Mouse (Mus musculus) forebrain, embryonic 10.5 days (tissue): Measurements from ENCODE around the gene Vwf. TPM values are rescaled to one million over a fixed set of nuclear protein-coding genes. Genes with fewer than 3 reads are reported as not detected.

Experiments used
- DNase-seq: peaks from one replicate; pipeline ENCODE4 v3.0.0-alpha.2; 2017; ENCODE audit warnings: low spot score; ENCODE audit errors: extremely low spot score
- H3K27ac ChIP-seq: fragments of 300-500 bp; sonication (generic); 2 replicates; pipeline ENCODE4 v1.5.1; 2016; ENCODE audit warnings: mild to moderate bottlenecking
- H3K27me3 ChIP-seq: fragments of 300-500 bp; sonication (generic); 2 replicates; pipeline ENCODE4 v1.6.1; 2016; ENCODE audit warnings: mild to moderate bottlenecking; ENCODE audit not compliant: poor library complexity, severe bottlenecking
- H3K36me3 ChIP-seq: fragments of 300-500 bp; sonication (generic); replicated peaks from 2 replicates; pipeline ENCODE4 v1.6.1; 2016; ENCODE audit warnings: mild to moderate bottlenecking, moderate library complexity
- H3K4me1 ChIP-seq: fragments of 300-500 bp; sonication (generic); 2 replicates; pipeline ENCODE4 v1.6.1; 2016
- H3K4me3 ChIP-seq: fragments of 300-500 bp; sonication (generic); 2 replicates; pipeline ENCODE4 v1.5.1; 2016; ENCODE audit warnings: mild to moderate bottlenecking, moderate library complexity
- H3K9me3 ChIP-seq: fragments of 300-500 bp; sonication (generic); 2 replicates; pipeline ENCODE4 v1.6.1; 2016; ENCODE audit warnings: mild to moderate bottlenecking, moderate library complexity
- WGBS: fragments of 180-500 bp; shearing (Covaris S2); methylation state at CpG from one replicate; pipeline ENCODE4 v1.1.7; 2016; 5-methylcytosine and 5-hydroxymethylcytosine counted together
- polyA plus RNA-seq: library from polyadenylated mRNA; unstranded; fragments of >200 nt; fragmentation: Nextera tagmentation; extraction: Ambion mirVana; gene quantifications from 2 replicates; pipeline ENCODE4 v1.2.1, GENCODE M21; 2016

Gene Vwf
- polyA plus RNA-seq, 1 experiment from 2014 or later, result 5.9 TPM

DNA sequence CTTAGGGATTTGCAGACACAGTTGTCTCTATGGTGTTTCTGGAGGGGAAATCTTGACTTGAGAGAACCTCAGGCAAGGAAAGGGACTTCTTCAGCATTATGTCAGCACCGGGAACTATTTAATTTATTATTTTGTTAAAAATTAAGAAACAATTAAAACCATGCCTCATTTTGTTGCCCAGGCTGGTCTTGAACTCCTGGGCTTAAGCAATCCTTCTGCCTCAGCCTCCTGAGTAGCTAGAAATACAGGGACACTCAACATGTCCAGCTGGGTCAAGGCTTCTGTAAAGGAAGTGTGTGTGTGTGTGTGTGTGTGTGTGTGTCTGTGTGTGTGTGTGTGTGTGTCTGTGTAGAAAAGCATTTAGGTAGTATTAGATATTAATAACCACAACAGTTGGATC is 71.3 kb downstream of the Vwf start:
- H3K9me3 ChIP-seq, result no peaks in the 10 kb centered on the region
- H3K36me3 ChIP-seq, result no peaks in the 10 kb centered on the region
- H3K4me1 ChIP-seq, result no peaks in the 10 kb centered on the region
- H3K4me3 ChIP-seq, result no peak overlapping the region
- 93% methylated on average over 1 of the region's 1 CpGs for WGBS
- DNase-seq, result no peak
- no peak overlapping the region for H3K27ac ChIP-seq
- H3K27me3 ChIP-seq, result no peaks in the 10 kb centered on the region

DNA sequence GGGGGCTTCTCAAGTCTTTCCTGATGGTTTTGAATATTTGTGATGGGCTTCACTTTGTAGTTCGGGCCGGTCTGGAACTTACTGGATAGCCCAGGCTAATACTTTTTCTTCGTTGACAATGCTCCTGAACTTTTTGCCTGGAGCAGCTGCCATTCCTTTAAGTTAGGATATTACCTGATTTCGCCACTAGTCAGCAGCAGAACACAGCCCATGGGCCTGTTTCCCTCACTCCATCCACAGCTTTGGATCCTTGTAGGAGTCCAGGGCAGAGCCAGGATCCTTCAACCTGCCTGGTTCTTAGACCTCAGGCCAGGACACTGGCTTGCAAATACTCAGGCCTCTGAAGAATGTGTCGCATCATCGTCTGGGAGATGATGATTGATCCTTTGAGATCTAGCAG is 74.2 kb downstream of the Vwf start:
- no peak for DNase-seq
- Histone ChIP-seq H3K36me3 (no peaks in the 10 kb centered on the region), H3K4me3 (no peak overlapping the region), H3K27me3 (no peaks in the 10 kb centered on the region), H3K4me1 (no peaks in the 10 kb centered on the region), H3K27ac (no peak overlapping the region), H3K9me3 (no peaks in the 10 kb centered on the region)
- WGBS, result 52% methylated on average over 6 of the region's 6 CpGs

DNA sequence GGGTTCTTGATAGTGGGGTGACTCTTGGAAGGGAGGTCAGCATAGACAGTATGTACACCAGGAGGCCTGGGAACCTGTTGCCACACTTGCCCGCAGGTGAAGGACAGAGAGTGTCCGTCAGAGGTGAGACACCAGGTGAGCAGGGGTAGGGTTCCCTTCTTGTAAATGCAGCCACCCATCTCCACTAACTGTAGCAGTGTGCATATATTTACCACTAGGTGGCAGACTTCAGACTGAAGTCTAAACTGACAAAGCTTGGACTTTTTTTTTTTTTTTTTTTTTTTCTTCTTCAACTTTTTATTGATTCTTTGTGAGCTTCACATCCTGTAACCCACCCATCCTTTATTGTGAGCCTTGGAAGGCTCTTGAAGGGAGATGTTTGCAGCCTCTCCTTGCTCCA is 75.9 kb downstream of the Vwf start:
- no peaks in the 10 kb centered on the region for H3K36me3 ChIP-seq
- no peak for DNase-seq
- 77% methylated on average over 2 of the region's 2 CpGs for WGBS
- no peaks in the 10 kb centered on the region for H3K27me3 ChIP-seq
- no peak overlapping the region for H3K4me3 ChIP-seq
- H3K4me1 ChIP-seq, result no peaks in the 10 kb centered on the region
- H3K9me3 ChIP-seq, result no peaks in the 10 kb centered on the region
- H3K27ac ChIP-seq, result no peak overlapping the region

DNA sequence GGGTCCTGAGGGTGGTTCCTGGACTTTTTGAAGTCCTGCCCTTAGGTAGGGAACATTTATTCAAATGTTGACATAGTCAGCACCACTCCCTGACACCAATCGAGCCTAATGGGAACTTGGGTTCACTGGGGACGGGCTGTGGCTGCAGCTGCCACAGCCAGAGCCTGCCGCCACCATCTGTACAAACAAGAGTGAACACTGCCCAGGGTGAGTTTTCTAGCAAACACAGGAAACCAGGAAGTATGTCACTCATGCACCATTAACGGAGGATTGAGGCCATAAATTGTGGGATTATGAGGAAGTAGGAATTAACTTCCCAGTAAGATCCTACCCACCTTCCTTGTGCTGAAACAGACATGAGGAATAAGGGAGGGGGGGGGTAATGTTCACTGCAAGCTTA is 93.9 kb downstream of the Vwf start:
- 78% methylated on average over 4 of the region's 4 CpGs for WGBS
- Histone ChIP-seq H3K36me3 (no peaks in the 10 kb centered on the region), H3K9me3 (no peaks in the 10 kb centered on the region), H3K27ac (no peak overlapping the region), H3K4me1 (no peaks in the 10 kb centered on the region), H3K27me3 (no peaks in the 10 kb centered on the region), H3K4me3 (no peak overlapping the region)
- no peak for DNase-seq

DNA sequence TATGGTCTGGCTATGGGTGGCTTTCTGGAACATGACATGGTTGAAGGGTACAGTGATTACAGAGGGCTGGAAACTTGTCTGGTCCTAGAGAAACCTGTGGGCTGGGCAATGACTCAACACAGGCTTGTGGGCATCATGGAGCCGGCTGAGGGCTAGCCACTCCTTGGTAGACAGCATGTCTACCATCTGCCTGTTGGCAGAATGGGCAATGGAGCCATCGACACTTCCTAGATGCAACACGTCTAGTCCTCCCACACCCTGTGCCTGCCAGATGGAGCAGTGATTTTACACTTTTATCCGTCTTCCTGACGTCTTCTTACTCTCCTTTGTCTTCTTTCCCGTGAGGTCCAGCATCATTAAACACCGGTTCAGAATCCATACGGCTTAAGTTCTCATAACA is 94.6 kb downstream of the Vwf start:
- H3K4me3 ChIP-seq, result no peak overlapping the region
- no peaks in the 10 kb centered on the region for H3K27me3 ChIP-seq
- no peaks in the 10 kb centered on the region for H3K4me1 ChIP-seq
- H3K9me3 ChIP-seq, result no peaks in the 10 kb centered on the region
- H3K36me3 ChIP-seq, result no peaks in the 10 kb centered on the region
- no peak for DNase-seq
- 93% methylated on average over 8 of the region's 8 CpGs for WGBS
- no peak overlapping the region for H3K27ac ChIP-seq

DNA sequence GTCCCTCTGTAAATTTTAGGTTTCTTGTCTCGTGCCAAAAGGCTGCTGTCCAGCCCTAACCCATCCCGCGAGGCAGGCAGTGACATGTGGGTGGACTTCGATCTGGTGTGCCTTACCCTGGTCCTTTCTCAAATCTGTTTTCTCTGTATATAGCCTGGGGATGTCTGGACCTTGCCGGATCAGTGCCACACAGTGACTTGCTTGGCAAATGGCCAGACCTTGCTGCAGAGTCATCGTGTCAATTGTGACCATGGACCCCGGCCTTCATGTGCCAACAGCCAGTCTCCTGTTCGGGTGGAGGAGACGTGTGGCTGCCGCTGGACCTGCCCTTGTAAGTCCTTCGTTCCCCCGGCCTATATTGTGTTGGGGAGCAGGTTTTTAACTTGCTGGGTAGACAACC is 102.4 kb downstream of the Vwf start:
- no peak for DNase-seq
- WGBS, result 93% methylated on average over 12 of the region's 12 CpGs
- H3K27me3 ChIP-seq, result no peaks in the 10 kb centered on the region
- H3K4me3 ChIP-seq, result no peak overlapping the region
- H3K4me1 ChIP-seq, result no peaks in the 10 kb centered on the region
- no peaks in the 10 kb centered on the region for H3K9me3 ChIP-seq
- no peaks in the 10 kb centered on the region for H3K36me3 ChIP-seq
- H3K27ac ChIP-seq, result no peak overlapping the region

DNA sequence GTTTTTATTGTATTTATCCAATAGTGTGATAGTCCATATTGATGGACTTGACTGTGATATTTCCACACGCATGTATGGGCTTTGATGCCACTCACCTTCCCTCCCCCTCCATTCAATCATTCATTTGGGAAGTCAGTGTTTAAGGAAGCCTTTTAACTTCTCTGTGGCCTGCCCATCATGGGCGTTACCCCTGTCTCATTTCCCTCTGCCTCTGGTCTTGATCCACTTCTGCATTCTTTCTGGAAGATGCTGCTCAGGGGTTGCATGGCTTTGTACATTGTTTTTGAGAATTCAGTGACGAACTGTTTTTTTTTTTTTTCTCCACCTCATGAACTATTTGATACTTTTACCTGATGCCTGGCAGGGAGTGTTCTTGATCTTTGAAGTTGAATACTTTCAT is 104.8 kb downstream of the Vwf start:
- no peak overlapping the region for H3K27ac ChIP-seq
- no peaks in the 10 kb centered on the region for H3K27me3 ChIP-seq
- DNase-seq, result no peak
- WGBS, result 88% methylated on average over 3 of the region's 3 CpGs
- no peak overlapping the region for H3K4me3 ChIP-seq
- no peaks in the 10 kb centered on the region for H3K36me3 ChIP-seq
- H3K9me3 ChIP-seq, result no peaks in the 10 kb centered on the region
- H3K4me1 ChIP-seq, result no peaks in the 10 kb centered on the region

DNA sequence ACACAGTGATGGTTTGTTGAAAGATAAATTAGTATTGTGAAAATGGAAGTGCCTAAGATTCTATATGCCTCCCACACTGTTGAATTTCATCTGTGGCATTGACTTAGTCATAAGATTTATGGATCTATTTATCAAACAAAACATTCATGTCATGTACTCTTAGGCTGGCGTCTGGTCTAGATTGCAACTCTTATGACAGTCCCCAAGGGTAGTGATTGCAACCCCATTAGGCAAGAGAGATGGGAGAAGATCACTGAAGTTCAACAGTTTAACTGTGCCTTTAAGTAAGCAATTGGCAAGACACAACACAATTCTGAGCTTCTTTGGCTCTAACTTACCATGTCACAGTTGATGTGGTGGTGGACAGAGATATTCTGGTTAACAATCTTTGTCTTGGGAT is 106.8 kb downstream of the Vwf start:
- no peak overlapping the region for H3K4me3 ChIP-seq
- WGBS, result 82% methylated on average over 1 of the region's 1 CpGs
- no peak overlapping the region for H3K27ac ChIP-seq
- H3K36me3 ChIP-seq, result no peaks in the 10 kb centered on the region
- no peak for DNase-seq
- H3K27me3 ChIP-seq, result no peaks in the 10 kb centered on the region
- no peaks in the 10 kb centered on the region for H3K9me3 ChIP-seq
- H3K4me1 ChIP-seq, result no peaks in the 10 kb centered on the region

DNA sequence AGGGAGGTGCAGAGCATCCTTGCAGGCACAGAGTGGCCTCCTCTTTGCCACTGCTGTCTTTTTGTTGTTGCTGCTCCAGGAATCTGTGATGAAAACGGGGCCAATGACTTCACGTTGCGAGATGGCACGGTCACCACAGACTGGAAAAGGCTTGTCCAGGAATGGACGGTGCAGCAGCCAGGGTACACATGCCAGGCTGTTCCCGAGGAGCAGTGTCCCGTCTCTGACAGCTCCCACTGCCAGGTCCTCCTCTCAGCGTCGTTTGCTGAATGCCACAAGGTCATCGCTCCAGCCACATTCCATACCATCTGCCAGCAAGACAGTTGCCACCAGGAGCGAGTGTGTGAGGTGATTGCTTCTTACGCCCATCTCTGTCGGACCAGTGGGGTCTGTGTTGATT is 110.3 kb downstream of the Vwf start:
- no peaks in the 10 kb centered on the region for H3K36me3 ChIP-seq
- H3K4me1 ChIP-seq, result no peaks in the 10 kb centered on the region
- H3K9me3 ChIP-seq, result no peaks in the 10 kb centered on the region
- H3K4me3 ChIP-seq, result no peak overlapping the region
- 89% methylated on average over 13 of the region's 13 CpGs for WGBS
- H3K27ac ChIP-seq, result no peak overlapping the region
- no peaks in the 10 kb centered on the region for H3K27me3 ChIP-seq
- no peak for DNase-seq

DNA sequence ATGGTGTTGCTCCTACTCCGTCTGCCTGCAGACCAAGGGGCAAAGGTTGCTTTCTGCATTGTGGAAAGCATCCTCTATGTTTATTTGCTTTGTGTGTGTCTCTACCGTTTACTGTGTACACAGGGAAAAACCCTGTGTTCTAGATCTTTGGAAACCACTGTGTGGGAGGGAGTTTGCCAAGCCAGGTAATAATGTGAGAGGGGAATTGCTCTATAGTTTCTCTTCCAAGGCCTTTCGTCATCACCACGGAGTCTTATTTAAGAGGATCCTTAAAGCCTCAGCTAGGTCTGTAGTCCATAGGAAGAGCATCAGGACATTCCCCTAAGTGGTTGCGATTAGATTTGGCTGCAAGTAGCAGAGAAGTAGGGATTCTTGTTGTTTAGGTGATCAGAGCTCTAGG is 111.4 kb downstream of the Vwf start:
- no peak for DNase-seq
- H3K27ac ChIP-seq, result no peak overlapping the region
- no peaks in the 10 kb centered on the region for H3K4me1 ChIP-seq
- no peaks in the 10 kb centered on the region for H3K9me3 ChIP-seq
- WGBS, result 85% methylated on average over 5 of the region's 5 CpGs
- no peak overlapping the region for H3K4me3 ChIP-seq
- H3K27me3 ChIP-seq, result no peaks in the 10 kb centered on the region
- H3K36me3 ChIP-seq, result no peaks in the 10 kb centered on the region

DNA sequence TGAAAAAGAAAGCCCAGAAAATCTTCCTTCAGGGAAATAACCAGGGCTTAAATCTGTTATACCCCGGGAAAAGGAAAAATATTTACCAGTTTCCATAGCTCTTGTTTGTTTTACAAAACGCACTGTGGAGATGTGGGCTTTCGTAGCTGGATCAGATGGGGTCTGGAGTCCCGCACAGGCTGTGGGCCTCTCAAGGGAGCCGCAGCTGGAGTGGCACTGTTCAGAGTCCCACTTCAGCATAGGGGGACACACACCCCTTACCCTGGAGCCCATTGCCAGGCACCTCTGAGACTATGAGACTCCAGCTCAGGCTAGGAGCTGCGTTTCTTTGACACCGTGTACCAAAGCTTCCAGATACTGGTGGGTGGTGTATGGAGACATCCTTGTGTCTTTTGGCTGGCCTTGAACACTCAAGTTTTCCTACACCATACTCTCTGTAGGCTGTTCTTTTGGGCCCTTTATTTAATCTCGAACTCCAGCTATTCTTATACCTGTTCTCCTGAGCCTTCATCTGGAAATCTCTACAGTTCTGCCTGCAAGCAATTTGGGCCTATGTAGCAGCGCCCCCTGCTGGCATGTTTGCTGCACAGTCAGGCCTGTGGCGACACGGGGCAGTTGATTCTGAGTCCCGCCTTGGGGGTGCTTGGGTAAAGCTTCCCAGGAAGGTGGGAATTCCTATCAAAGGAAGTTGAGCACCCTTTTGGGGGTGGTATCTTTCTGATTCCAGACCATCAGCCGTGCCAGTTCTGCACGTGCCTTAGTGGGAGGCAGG is 114.7 kb downstream of the Vwf start:
- H3K27me3 ChIP-seq, result no peaks in the 10 kb centered on the region
- H3K9me3 ChIP-seq, result no peaks in the 10 kb centered on the region
- no peak overlapping the region for H3K27ac ChIP-seq
- no peaks in the 10 kb centered on the region for H3K36me3 ChIP-seq
- peak; percentile 77 for DNase-seq
- H3K4me1 ChIP-seq, result no peaks in the 10 kb centered on the region
- no peak overlapping the region for H3K4me3 ChIP-seq
- WGBS, result 50% methylated on average over 14 of the region's 14 CpGs

DNA sequence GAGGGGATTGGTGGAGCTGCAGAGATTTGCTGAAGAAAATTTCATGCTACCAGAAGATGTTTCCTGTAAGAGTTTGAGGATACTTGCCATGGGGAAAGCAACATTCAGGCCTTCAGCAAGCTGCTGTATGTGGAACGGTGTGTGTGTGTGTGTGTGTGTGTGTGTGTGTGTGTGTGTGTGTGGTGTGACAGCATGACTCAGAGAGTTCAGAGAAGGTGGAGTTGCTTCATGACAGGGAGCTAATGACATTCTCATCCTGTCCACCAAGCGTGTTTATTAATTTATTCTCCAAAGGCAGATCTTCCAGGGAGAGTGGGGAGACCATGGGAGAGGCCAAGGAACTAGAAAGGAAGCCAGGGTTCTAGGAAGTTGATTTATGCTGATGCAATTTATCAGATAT is 117.3 kb downstream of the Vwf start:
- no peak for DNase-seq
- Histone ChIP-seq H3K9me3 (no peaks in the 10 kb centered on the region), H3K27me3 (no peaks in the 10 kb centered on the region), H3K36me3 (no peaks in the 10 kb centered on the region), H3K4me1 (no peaks in the 10 kb centered on the region), H3K4me3 (no peak overlapping the region), H3K27ac (no peak overlapping the region)
- 82% methylated on average over 2 of the region's 2 CpGs for WGBS

DNA sequence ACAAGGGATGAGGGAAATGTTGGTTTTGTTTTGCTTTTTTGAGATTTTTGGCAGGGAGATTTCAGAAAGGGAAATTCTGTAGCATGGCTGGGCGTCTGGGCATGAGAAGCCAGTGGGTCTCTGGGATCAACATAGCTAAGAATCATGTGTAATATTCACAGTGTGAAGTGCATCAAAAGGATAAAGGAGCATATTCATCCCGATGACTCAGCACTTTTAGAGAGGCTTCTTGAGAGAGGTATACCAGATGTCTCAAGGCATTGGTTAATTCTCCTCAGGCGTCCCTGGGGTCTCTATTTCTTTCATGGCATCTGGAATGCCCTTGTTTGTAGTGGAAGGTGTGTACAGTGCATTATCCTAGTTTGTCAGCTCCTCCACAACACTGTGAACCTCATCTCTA is 125.3 kb downstream of the Vwf start:
- no peak overlapping the region for H3K4me3 ChIP-seq
- H3K27me3 ChIP-seq, result no peaks in the 10 kb centered on the region
- H3K9me3 ChIP-seq, result no peaks in the 10 kb centered on the region
- 90% methylated on average over 3 of the region's 3 CpGs for WGBS
- peaks cover 3% of the 10 kb centered on the region; the same call in 1 of the 2 replicates for H3K4me1 ChIP-seq
- no peak for DNase-seq
- H3K27ac ChIP-seq, result no peak overlapping the region
- H3K36me3 ChIP-seq, result no peaks in the 10 kb centered on the region

DNA sequence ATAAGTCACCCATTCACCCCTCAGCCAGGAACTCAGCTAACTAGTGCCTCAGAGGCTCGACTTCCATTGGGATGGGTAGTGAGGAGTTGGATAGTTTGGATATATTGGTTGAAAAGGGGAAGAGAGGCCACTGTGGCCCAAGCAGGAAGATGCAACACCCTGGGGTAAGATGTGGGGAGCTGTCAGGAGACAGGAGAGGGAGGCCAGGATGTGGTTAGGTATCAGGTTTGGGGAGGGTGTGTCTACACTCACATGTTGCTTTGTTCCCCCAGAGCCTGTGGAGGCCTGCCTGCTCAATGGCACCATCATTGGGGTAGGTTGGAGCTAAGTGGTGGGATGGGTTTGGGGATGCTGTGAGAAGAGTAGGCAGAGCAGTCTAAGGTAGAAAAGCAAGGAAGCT is 131.9 kb downstream of the Vwf start:
- Histone ChIP-seq H3K9me3 (no peaks in the 10 kb centered on the region), H3K4me3 (no peak overlapping the region), H3K36me3 (no peaks in the 10 kb centered on the region), H3K27ac (no peak overlapping the region), H3K4me1 (peaks cover 3% of the 10 kb centered on the region; the same call in 1 of the 2 replicates), H3K27me3 (no peaks in the 10 kb centered on the region)
- 88% methylated on average over 1 of the region's 1 CpGs for WGBS
- DNase-seq, result no peak
